Mouse (Mus musculus) lung, adult 2 months (tissue): ENCODE data around the gene Nr4a3.

ENCODE experiments used
- CTCF ChIP-seq: fragments of 200-500 bp; IDR thresholded peaks from 2 replicates; pipeline ENCODE4 v1.5.1; 2011; ENCODE audit warnings: mild to moderate bottlenecking, low read length, control low read depth; ENCODE audit not compliant: insufficient read depth
- POLR2A ChIP-seq: fragments of 200-500 bp; IDR thresholded peaks from 2 replicates; pipeline ENCODE4 v1.6.1; 2011; ENCODE audit warnings: low read depth, mild to moderate bottlenecking, control low read depth, low read length, borderline replicate concordance; ENCODE audit errors: extremely low read depth

- TF ChIP-seq CTCF (no peak), POLR2A (no peak)
Measured at GRCm38 (mm10) chr4:48131606-48132005, 86.7 kb downstream of the Nr4a3 start.
